Mouse (Mus musculus) forebrain, embryonic 11.5 days (tissue): Measurements from ENCODE around the gene Crkl. TPM values are rescaled to one million over a fixed set of nuclear protein-coding genes. Genes with fewer than 3 reads are reported as not detected.

ENCODE experiments used
- ATAC-seq: fragments of 200-750 bp; cut with Nextera tagmentation; replicated peaks from 2 replicates; pipeline ENCODE4 v1.8.0; 2017; ENCODE audit warnings: moderate TSS enrichment; ENCODE audit not compliant: low FRiP score
- DNase-seq: peaks from one replicate; pipeline ENCODE4 v3.0.0-alpha.2; 2017; ENCODE audit warnings: low spot score
- H3K27ac ChIP-seq: fragments of 300-500 bp; sonication (generic); 2 replicates; pipeline ENCODE4 v1.5.1; 2014; ENCODE audit warnings: low read depth, low read length
- H3K27me3 ChIP-seq: fragments of 300-500 bp; sonication (generic); 2 replicates; pipeline ENCODE4 v1.6.1; 2014; ENCODE audit warnings: mild to moderate bottlenecking, low read length, mixed read lengths; ENCODE audit not compliant: control insufficient read depth, insufficient read depth
- H3K36me3 ChIP-seq: fragments of 300-500 bp; sonication (generic); 2 replicates; pipeline ENCODE4 v1.6.1; 2014; ENCODE audit warnings: mild to moderate bottlenecking, low read length, moderate library complexity, mixed read lengths; ENCODE audit not compliant: control insufficient read depth, insufficient read depth
- H3K4me1 ChIP-seq: fragments of 300-500 bp; sonication (generic); replicated peaks from 2 replicates; pipeline ENCODE4 v1.6.1; 2014; ENCODE audit warnings: low read length, mixed read lengths; ENCODE audit not compliant: control insufficient read depth, insufficient read depth
- H3K4me2 ChIP-seq: fragments of 300-500 bp; sonication (generic); 2 replicates; pipeline ENCODE4 v1.6.1; 2014; ENCODE audit warnings: low read depth, mild to moderate bottlenecking, low read length, moderate library complexity, mixed read lengths; ENCODE audit not compliant: severe bottlenecking
- H3K4me3 ChIP-seq: fragments of 300-500 bp; sonication (generic); 2 replicates; pipeline ENCODE4 v1.5.1; 2014; ENCODE audit warnings: low read depth, low read length
- H3K9ac ChIP-seq: fragments of 300-500 bp; sonication (generic); 2 replicates; pipeline ENCODE4 v1.6.1; 2014; ENCODE audit warnings: low read length
- H3K9me3 ChIP-seq: fragments of 300-500 bp; sonication (generic); 2 replicates; pipeline ENCODE4 v1.6.1; 2016; ENCODE audit warnings: low read length, mixed read lengths; ENCODE audit not compliant: control insufficient read depth
- WGBS: fragments of 180-500 bp; shearing (Covaris S2); extraction: QIAGEN DNeasy Blood & Tissue Kit; methylation state at CpG from one replicate; pipeline ENCODE4 v1.1.7; 2014; 5-methylcytosine and 5-hydroxymethylcytosine counted together
- polyA plus RNA-seq: library from polyadenylated mRNA; unstranded; fragments of >200 nt; fragmentation: Nextera tagmentation; extraction: Ambion mirVana; gene quantifications from 2 replicates; pipeline ENCODE4 v1.2.1, GENCODE M21; 2014

The Crkl gene
- polyA plus RNA-seq, 1 experiment from 2014 or later = 96.7 TPM

DNA sequence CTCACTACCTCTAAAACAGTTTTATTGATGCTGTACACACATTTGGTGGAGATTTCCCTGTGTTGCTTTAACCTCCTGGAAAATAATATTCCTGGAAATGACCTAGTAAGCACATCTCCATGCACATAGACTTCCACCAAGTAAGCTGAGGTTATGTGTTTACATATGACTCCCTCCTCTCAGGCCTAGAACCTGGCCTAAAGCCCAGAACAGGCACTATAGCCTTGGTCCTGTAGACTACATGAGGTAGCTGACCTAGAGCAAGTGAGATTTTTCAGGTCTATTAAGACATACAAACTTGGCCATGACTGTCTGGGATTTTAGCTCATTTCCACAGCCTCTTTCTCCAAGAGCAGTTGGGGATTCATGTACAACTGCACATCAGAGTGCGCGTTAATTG is 58.4 kb downstream of the Crkl start:
- Histone ChIP-seq H3K4me3 (no peak overlapping the region), H3K9ac (peak overlapping the region; percentile 85; the same call in 1 of the 2 replicates), H3K27ac (no peak overlapping the region), H3K27me3 (no peaks in the 10 kb centered on the region), H3K4me2 (peak overlapping the region; percentile 79; the same call in 1 of the 2 replicates), H3K4me1 (peaks cover 13% of the 10 kb centered on the region), H3K36me3 (no peaks in the 10 kb centered on the region; the same call in none of the 2 replicates), H3K9me3 (no peaks in the 10 kb centered on the region)
- DNase-seq (no peak), ATAC-seq (no peak)
- 100% methylated on average over 2 of the region's 2 CpGs for WGBS

DNA sequence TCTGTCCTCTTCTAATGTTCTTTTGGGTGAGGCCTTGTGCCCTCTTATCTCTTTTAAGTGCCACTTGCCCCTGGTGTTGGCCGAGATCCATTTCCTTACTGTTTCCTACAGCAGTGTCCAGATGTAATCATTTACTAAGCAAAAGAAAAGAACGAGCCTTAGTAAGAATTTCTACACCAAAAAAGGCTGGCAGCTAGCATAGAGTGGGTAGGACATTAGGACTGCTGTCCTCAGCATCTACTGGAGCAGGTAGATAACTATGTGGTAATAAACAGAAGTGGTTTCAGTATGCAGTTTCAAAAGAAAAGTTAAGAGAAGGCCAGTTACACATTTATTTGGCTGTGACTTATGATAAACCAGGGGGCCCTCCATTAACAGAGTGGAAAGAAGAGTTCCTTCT is 58.9 kb downstream of the Crkl start:
- DNase-seq = no peak
- no peak overlapping the region for H3K4me3 ChIP-seq

DNA sequence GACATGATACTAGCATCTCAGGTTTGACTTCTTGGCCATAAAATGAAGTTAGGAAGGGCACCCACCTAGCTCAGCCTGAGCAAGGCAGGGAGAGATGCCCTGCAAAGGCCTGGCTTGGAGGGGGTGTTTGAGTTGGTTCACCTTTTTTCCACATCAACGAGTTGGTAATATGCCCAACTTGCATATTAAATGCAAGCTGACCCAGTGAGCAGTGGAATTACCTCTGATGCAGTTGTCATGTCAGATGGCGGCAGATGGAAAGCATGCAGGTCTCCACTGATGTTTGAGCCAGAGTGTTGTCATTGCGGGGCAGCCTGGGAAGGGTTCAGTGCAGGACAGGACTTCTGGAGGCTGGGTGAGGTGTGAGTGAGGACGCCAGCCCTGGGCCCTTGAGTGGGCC is 59.6 kb downstream of the Crkl start:
- Histone ChIP-seq H3K9me3 (no peaks in the 10 kb centered on the region), H3K9ac (no peak overlapping the region), H3K36me3 (no peaks in the 10 kb centered on the region; the same call in none of the 2 replicates), H3K4me3 (no peak overlapping the region), H3K27ac (no peak overlapping the region), H3K27me3 (no peaks in the 10 kb centered on the region), H3K4me1 (peaks cover 13% of the 10 kb centered on the region), H3K4me2 (no peak overlapping the region)
- DNase-seq (no peak), ATAC-seq (no peak)
- WGBS = 86% methylated on average over 4 of the region's 4 CpGs

More for the DNA sequence above, 58.9 kb downstream of the Crkl start:
- ATAC-seq = no peak
- H3K9me3 ChIP-seq = no peaks in the 10 kb centered on the region
- H3K27ac ChIP-seq = no peak overlapping the region
- no peak overlapping the region for H3K4me2 ChIP-seq
- 92% methylated on average over 2 of the region's 2 CpGs for WGBS
- no peaks in the 10 kb centered on the region for H3K27me3 ChIP-seq
- H3K9ac ChIP-seq = no peak overlapping the region
- no peaks in the 10 kb centered on the region; the same call in none of the 2 replicates for H3K36me3 ChIP-seq
- H3K4me1 ChIP-seq = peaks cover 13% of the 10 kb centered on the region

DNA sequence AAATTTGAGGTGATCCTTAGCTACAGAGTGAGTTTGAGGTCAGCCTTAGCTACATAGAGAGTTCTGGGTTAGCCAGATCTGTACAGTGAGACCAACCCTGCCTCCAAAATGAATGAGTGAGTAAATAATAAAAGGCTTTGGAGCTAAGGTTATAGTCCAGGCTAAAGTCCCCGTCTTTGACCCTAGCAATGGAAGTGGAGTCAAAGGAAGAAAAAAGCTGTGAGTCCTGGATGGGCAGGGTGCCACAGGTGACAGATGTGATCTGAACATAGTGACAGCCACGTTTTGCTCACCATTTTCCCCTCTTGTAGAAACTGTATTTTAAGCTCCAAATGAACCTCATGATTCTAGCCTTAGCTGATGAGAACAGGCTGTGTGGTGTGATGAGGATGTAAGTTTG is 67.1 kb downstream of the Crkl start:
- Histone ChIP-seq H3K4me1 (no peaks in the 10 kb centered on the region), H3K9ac (no peak overlapping the region), H3K27me3 (no peaks in the 10 kb centered on the region), H3K36me3 (peaks cover 3% of the 10 kb centered on the region; the same call in 1 of the 2 replicates), H3K4me3 (no peak overlapping the region), H3K4me2 (no peak overlapping the region), H3K9me3 (no peaks in the 10 kb centered on the region), H3K27ac (no peak overlapping the region)
- 92% methylated on average over 2 of the region's 2 CpGs for WGBS
- ATAC-seq = no peak
- peak; percentile 26 for DNase-seq

DNA sequence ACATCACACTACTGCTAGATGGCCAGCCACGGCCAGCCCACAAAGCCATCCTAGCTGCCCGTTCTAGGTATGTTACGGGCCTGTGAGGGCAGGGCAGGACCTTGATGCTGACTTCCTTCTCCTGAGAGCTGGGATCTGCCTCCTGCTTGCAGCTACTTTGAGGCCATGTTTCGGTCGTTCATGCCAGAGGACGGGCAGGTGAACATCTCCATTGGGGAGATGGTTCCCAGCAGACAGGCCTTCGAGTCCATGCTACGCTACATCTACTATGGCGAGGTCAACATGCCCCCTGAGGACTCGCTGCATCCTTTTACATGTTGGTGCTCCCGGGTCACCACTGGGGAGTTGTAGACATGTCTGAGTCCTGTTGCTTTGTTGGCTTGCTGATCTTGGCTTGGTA is 72.4 kb downstream of the Crkl start:
- Histone ChIP-seq H3K4me3 (no peak overlapping the region), H3K27me3 (no peaks in the 10 kb centered on the region), H3K9me3 (no peaks in the 10 kb centered on the region), H3K9ac (no peak overlapping the region), H3K27ac (no peak overlapping the region), H3K4me1 (no peaks in the 10 kb centered on the region), H3K4me2 (no peak overlapping the region), H3K36me3 (peaks cover 14% of the 10 kb centered on the region; the same call in 1 of the 2 replicates)
- ATAC-seq (no peak), DNase-seq (peak; percentile 46)
- WGBS = 97% methylated on average over 11 of the region's 11 CpGs

DNA sequence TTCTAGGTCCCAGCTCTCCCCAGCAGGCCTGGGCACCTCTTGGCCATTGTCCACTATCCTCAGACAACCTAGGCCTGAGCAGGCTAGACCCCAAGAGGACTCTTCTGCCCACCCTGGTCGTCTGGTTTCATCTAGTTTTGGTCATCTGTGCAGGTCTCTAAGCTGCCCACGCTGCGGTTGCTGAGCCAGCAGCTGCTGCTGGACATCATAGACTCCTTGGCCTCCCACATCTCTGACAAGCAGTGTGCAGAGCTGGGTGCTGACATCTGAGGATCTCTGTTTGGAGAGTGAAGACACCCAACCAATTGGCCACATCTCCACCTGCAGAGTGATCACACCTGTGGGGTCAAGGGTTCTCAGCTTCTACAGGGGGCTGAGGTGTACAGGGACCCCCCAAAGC is 73.7 kb downstream of the Crkl start:
- Histone ChIP-seq H3K27ac (no peak overlapping the region), H3K4me1 (peaks cover 5% of the 10 kb centered on the region), H3K9ac (no peak overlapping the region), H3K9me3 (no peaks in the 10 kb centered on the region), H3K4me3 (no peak overlapping the region), H3K36me3 (peaks cover 14% of the 10 kb centered on the region; the same call in 1 of the 2 replicates), H3K4me2 (no peak overlapping the region), H3K27me3 (no peaks in the 10 kb centered on the region)
- DNase-seq (peak; percentile 48), ATAC-seq (no peak)
- WGBS = 88% methylated on average over 3 of the region's 3 CpGs

DNA sequence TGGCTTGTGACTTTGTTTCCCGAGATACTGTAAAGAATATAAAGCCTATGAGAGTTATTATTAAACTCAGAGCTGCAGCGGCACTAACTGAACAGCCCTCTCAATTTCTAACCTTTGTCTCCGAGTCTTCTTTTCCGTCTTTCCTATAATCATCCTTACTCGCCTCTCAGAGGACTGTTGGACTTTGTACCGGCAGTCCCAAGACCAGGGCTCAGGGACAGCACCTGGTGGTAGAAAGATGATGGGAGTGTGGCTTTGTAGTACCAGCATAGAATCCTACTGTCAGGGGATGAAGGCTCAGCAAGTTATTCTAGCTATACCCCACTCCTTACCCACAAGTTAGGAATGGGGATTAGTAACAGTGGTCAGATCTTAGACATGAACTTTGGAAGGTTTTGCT is 74.4 kb downstream of the Crkl start:
- H3K27ac ChIP-seq = no peak overlapping the region
- no peaks in the 10 kb centered on the region for H3K9me3 ChIP-seq
- ATAC-seq (no peak), DNase-seq (no peak)
- H3K4me2 ChIP-seq = no peak overlapping the region
- H3K36me3 ChIP-seq = peaks cover 14% of the 10 kb centered on the region; the same call in 1 of the 2 replicates
- H3K27me3 ChIP-seq = no peaks in the 10 kb centered on the region
- WGBS = 91% methylated on average over 6 of the region's 6 CpGs
- H3K9ac ChIP-seq = no peak overlapping the region
- peaks cover 5% of the 10 kb centered on the region for H3K4me1 ChIP-seq
- no peak overlapping the region for H3K4me3 ChIP-seq

DNA sequence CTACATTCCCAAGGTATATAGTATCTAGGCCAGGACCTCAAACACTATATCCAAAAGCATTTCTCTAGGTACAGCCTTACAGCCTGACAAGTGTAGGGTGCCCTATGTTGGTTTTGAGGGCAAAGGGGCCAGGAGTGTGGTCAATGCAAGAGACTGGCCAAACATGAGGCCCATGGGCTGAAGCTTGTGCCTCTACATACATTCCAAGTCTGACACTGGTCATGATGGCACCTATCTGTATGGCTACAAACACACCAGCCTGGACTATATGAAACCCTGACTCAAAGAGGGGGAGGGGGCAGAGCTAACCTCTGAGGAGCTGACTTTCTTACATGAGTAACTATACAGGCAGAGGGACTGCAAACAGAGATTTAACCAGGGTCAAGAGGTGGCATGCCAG is 75.8 kb downstream of the Crkl start:
- no peaks in the 10 kb centered on the region for H3K27me3 ChIP-seq
- H3K4me2 ChIP-seq = no peak overlapping the region
- H3K4me1 ChIP-seq = peaks cover 10% of the 10 kb centered on the region
- ATAC-seq = no peak
- H3K27ac ChIP-seq = no peak overlapping the region
- H3K36me3 ChIP-seq = peaks cover 14% of the 10 kb centered on the region; the same call in 1 of the 2 replicates
- H3K9ac ChIP-seq = no peak overlapping the region
- H3K4me3 ChIP-seq = no peak overlapping the region
- peak; percentile 35 for DNase-seq
- no peaks in the 10 kb centered on the region for H3K9me3 ChIP-seq

DNA sequence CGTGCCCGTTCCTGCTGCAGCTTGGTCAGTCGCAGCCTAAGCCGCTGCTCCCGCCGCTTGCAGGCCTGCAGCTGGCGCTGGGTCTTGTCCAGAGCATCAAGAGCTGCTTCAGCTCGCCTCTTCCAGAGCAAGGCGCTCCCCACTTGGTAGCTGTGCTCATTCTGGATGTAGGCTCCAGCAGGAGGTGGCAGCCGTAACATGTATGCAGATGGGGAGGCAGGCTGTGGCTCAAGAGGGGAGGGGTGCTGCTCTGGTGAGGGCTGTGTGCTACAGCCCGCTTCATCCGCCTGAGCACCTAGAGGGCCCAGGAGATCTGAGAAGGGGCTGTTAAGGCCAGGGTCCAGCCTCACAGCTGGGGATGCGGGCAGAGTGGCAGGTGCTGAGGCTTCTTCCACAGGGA is 76.5 kb downstream of the Crkl start:
- H3K4me2 ChIP-seq = no peak overlapping the region
- 87% methylated on average over 13 of the region's 13 CpGs for WGBS
- H3K4me1 ChIP-seq = peaks cover 10% of the 10 kb centered on the region
- no peaks in the 10 kb centered on the region for H3K27me3 ChIP-seq
- H3K36me3 ChIP-seq = peaks cover 14% of the 10 kb centered on the region; the same call in 1 of the 2 replicates
- DNase-seq (no peak), ATAC-seq (no peak)
- no peak overlapping the region for H3K4me3 ChIP-seq
- no peak overlapping the region for H3K9ac ChIP-seq
- H3K27ac ChIP-seq = no peak overlapping the region
- H3K9me3 ChIP-seq = no peaks in the 10 kb centered on the region
